Mouse (Mus musculus) central nervous system, embryonic 18 days (tissue): Measurements from ENCODE around the gene Tspo. TPM values are rescaled to one million over a fixed set of nuclear protein-coding genes. Genes with fewer than 3 reads are reported as not detected.

ENCODE experiments used
- polyA plus RNA-seq: library from polyadenylated mRNA; depleted of rRNA; stranded (reverse); fragments of >200 nt; gene quantifications from 2 replicates; pipeline ENCODE4 v1.2.3, GENCODE M21; 2012; rRNA removed

The Tspo gene
- polyA plus RNA-seq: 7.9 and 10.1 TPM in 2 replicates

GRCm38 (mm10) chr15:83563327-83563856, at the start of gene Tspo, which contains the start of gene Mcat:
Tspo (plus strand) TSS chr15:83563592.
Mcat (minus strand) TSS chr15:83563787.

GRCm38 (mm10) chr15:83526424-83527091, 36.8 kb upstream of the Tspo start, which contains the start of gene Bik:
Bik (plus strand) TSS chr15:83526862.

GRCm38 (mm10) chr15:83594513-83595363, 31.3 kb downstream of the Tspo start, which contains the start of gene Ttll12:
Ttll12 (minus strand) TSS chr15:83595157.

Other genes with a start within 250 kb of the Tspo start
- gene Arfgap3, start 213.3 kb upstream of the Tspo start, polyA plus RNA-seq: 32.2 and 34.9 TPM in 2 replicates
- 24.3 and 25.1 TPM in 2 replicates for gene Pacsin2, start 99.0 kb upstream of the Tspo start, polyA plus RNA-seq
- gene Ttll1, start 52.7 kb upstream of the Tspo start, polyA plus RNA-seq: 65.1 and 72.2 TPM in 2 replicates
- gene Bik, start 36.7 kb upstream of the Tspo start, polyA plus RNA-seq: 0.47 and 0.62 TPM in 2 replicates
- gene Mcat, start 195 bp downstream of the Tspo start, polyA plus RNA-seq: 31.2 and 31.6 TPM in 2 replicates
- gene Ttll12, start 31.6 kb downstream of the Tspo start, polyA plus RNA-seq: 36.8 and 40.6 TPM in 2 replicates
- 14.6 and 22.6 TPM in 2 replicates for gene Scube1, start 161.4 kb downstream of the Tspo start, polyA plus RNA-seq
- gene Mpped1, start 215.9 kb downstream of the Tspo start, polyA plus RNA-seq: 171 and 254 TPM in 2 replicates